Mouse (Mus musculus): ENCODE measurements around the gene Zfp655.
A peak's percentile ranks its signal among the peaks of the same experiment; 100 is the strongest.
"Not testable (repeated sequence)": the region's sequence is repeated elsewhere in the genome, so short reads cannot be mapped to it uniquely, and the experiment has no call there.

The Zfp655 gene

DNA sequence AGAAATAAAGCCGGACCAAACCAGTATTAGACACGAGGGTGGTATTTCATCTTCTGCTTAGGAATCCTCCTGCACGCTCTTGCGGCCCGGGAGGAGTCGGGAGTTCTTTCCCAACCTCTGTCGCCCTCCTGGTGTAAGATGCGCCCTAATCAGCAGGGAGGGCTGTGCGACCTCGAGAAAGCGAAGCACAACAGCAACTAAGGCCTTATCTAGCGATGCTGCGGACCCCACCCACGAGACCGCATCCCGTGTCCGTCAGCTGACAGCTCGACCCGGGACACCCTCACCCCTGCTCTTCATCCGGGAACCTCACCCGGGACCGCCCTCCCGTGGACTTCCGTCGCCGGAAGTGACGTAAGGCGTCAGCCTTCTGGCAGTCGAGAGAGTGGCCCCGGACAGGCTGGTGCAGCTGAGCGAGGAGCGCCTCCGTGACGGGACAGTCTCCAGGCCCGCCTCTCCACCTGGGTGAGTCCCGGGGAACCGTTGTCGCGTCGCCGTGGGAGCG, at the start of gene Zfp655:
Zfp655 (plus strand) TSS at position 349 of the 505 bp plus-strand sequence.
- DNase-seq, result peak; percentile 98

- no peak for DNase-seq
Measured at GRCm38 (mm10) chr5:145185244-145185643, 46.3 kb upstream of the Zfp655 start.

DNA sequence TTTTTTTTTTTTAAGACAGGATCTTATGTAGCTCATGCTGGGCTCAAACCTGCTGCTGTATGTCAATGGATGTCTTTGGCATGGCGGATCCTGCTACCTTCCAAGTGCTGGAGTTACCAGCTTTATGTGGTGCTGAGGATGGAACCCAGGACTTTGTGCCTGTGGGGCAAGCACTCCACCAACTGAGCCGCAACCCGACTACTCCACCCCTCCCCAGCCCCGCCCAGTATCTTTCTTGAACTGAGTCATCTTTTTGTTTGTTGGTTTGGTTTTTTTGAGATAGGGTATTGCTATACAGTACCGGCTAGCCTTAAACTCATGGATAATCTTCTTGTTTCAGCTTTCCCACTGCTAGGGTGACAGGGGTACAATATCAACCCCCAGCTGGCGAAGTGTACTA, 42.1 kb upstream of the Zfp655 start:
- DNase-seq, result no peak

DNA sequence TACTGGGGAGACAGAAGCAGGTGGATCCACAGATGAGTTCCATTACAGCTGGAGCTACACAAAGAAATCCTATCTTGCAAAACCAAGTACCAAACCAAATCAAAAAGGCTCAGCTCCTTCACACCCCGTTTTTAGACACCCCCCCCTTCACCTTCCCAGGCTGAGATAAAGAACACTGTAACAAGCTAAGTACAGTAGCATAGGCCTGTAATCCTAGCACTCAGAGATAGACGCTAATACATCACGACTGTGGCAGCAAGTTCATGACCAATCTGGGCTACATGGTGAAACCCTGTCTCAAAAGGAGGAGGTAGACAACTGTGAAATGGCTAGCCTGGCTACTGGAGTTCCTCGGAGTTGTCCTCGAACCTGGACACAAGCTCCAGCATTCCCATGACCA, 41.1 kb upstream of the Zfp655 start:
- DNase-seq, result no peak

GRCm38 (mm10) chr5:145190875-145191798, 40.4 kb upstream of the Zfp655 start:
- DNase-seq, result peak; percentile 93

GRCm38 (mm10) chr5:145191962-145192361, 39.6 kb upstream of the Zfp655 start, which contains the start of gene Atp5j2:
Atp5j2 (minus strand) TSS chr5:145192062.
- no peak for DNase-seq

GRCm38 (mm10) chr5:145200387-145200786, 31.1 kb upstream of the Zfp655 start:
- DNase-seq, result no peak

DNA sequence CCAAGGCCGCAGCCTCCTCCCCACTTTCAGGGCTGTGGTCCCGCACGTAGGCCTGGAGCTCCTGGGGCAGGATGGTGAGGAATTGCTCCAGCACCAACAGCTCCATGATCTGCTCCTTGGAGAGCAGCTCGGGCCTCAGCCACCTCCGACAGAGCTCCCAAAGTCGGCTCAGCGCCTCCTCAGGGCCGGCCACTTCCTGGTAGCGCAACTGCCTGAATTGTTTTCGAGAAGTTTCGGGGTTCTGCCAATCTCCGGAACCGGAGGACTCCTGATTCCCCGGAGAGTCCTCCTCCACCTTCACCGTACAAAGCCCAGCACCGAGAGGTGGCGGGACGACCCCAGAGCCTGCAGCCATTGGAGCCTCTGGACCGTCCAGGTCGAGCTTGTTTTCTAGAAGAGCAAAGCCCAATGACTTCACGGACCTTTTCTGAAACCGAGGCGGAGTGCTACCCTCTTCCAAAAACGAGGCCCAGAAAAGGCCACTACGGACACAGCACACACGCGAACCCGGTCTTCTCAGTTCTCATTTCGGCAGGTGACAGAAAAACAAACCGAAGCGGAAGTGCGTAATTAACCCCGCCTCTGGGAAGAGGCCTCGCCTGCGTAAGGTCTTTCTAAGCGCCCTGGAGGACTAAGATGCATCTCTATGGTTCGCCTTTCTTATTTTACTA, 30.1 kb upstream of the Zfp655 start, which contains the start of gene Zkscan14:
Zkscan14 (minus strand) TSS at position 548 of the 671 bp plus-strand sequence.
- peak; percentile 75 to 81 for DNase-seq

- DNase-seq, result no peak
Measured at GRCm38 (mm10) chr5:145202446-145202845, 29.1 kb upstream of the Zfp655 start.

GRCm38 (mm10) chr5:145203936-145204691, 27.4 kb upstream of the Zfp655 start, which contains the start of gene Zkscan5:
Zkscan5 (plus strand) TSS chr5:145204562.
- peak; percentile 98 to 99 for DNase-seq

DNA sequence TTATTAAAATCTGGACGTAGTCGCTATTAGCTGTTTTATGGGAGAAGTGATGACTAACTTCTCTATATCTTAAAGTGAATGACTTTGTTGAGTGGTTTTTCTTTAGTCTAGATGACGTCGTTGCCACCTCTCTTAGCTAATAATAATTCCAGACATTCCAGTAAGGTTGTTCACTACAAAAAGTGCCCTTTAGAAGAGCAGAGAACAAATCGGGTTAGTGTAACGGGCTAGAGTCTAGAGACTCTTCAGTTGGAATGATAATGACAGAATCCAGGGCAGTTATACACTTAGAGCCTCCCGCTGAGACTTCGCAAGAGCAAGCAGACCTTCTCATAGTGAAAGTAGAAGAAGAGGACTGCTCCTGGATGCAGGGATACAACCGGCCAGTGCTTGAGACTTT, 26.5 kb upstream of the Zfp655 start:
- DNase-seq, result no peak

GRCm38 (mm10) chr5:145207385-145207784, 24.1 kb upstream of the Zfp655 start:
- no peak for DNase-seq

DNA sequence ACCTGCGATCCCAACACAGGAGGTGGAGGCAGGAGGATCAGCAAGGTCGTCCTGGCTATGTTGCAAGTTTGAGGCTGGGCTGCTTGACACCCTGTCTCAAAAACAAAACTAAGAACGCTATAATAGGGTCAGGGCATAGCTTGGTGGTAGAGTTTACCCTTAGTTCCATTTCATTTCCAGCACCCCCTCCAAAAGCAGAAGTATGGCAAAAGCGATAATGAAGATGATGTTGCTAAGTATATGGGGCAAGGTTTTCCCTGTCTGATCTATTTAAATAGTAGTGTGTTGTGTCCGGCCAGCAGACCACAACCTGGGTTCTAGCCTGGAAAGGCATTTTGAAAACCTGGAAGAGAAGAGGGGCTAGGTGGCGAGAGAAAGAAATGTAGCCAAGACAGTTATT, 23.6 kb upstream of the Zfp655 start:
- DNase-seq, result no peak

DNA sequence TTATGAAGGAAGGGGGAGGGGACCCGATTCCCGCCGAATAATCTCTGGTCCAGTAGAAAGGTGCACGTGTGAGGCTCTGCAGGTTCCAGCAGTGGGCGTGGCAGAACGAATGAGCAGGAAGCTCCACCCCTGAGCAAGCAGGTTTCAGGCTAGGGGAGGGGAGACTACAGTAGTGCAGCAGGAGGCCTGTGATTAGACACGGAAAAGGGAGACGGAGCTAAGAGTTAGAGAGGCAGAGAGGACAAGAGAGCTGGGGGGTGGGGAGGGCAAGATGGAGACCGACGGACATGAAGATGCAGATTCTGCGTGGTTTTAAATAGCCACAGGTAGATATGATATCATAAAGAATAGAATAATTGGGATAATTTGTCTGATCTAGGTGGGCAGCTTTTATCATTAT, 23.1 kb upstream of the Zfp655 start:
- not testable (repeated sequence) for DNase-seq

- no peak for DNase-seq
Measured at GRCm38 (mm10) chr5:145211340-145211739, 20.2 kb upstream of the Zfp655 start.

DNA sequence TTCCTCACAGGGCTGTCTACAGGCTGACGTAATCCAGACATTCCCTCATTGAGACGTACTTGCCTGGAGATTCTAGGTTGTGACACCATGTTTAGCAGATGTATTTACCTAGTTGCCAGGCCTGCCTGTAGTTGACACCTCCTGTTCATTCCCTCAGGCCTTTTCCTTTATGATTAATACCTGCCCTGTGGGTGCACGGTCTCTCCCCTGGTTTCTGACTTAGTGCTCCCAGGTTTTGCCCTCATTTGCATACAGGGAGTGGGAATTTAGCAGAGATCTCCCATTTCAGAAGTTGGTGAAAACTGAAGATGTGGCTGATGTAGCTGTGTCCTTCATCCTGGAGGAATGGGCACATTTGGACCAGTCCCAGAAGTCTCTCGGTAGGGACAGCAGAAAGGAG, 19.3 kb upstream of the Zfp655 start:
- DNase-seq, result no peak

GRCm38 (mm10) chr5:145213505-145213904, 18.0 kb upstream of the Zfp655 start:
- no peak for DNase-seq

GRCm38 (mm10) chr5:145214679-145215078, 16.8 kb upstream of the Zfp655 start:
- no peak for DNase-seq

DNA sequence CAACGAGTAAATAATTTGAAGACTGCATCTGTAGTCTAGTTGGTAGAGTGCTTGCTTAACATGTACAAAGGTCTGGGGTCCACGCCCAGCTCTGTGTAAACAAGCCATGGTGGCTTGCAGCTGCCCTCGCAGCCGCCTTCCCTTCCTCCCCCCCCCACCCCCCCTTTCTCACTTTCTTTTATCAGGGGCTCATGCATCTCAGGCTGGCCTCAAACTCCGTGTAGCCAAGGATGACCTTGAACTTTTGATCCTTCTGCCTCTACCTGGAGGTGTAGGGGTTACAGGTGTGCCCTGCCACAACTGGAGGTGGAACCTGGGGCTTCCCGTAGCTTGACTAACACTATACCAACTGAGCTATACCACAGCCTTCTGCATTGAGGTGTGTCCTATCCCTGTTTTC, 13.8 kb upstream of the Zfp655 start:
- no peak for DNase-seq

DNA sequence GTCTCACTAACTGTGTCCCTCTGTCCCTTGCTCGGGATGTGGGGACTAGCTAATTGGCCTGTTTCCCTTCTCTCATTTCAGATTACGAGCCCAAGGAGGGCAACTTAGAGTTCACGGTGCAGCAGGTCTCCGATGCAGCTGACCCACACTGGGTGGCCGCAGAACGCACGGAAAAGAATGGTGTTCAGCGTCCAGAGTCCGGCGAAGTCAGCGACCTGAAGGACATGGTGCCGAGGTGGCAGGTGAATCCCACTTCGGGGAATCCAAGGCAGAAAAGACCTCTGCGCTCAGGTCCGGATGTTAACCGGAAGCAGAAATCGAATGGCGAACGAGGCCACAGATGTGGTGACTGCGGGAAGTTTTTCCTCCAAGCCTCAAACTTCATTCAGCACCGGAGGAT, 13.3 kb upstream of the Zfp655 start:
- DNase-seq, result no peak

- no peak for DNase-seq
Measured at GRCm38 (mm10) chr5:145218671-145219070, 12.8 kb upstream of the Zfp655 start.

DNA sequence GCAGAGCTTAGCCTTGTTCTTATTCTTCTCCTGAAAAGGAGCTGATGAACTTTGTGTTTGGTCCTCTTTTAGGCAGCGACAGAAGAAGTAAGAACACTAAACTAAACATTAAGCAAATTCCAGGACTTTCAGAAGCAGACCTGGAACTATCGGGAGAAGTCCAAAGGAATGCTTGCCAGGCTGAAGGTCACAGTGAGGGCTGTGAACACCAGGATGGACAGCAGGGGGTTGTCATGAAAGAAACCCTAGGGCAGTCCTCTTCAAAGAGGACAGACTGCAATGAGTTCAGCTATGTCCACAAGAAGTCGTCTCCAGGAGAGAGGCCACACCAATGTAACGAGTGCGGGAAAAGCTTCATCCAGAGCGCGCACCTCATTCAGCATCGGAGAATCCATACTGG, 11.5 kb upstream of the Zfp655 start:
- DNase-seq, result no peak

GRCm38 (mm10) chr5:145222840-145223239, 8.7 kb upstream of the Zfp655 start:
- no peak for DNase-seq

Data from lung, postnatal 4 days (tissue).